Mouse (Mus musculus) liver, embryonic 11.5 days (tissue): Measurements from ENCODE around the gene Adam12. TPM values are rescaled to one million over a fixed set of nuclear protein-coding genes. Genes with fewer than 3 reads are reported as not detected.

Experiments used
- ATAC-seq: fragments of 200-750 bp; cut with Nextera tagmentation; replicated peaks from 2 replicates; pipeline ENCODE4 v1.8.0; 2017; ENCODE audit warnings: moderate number of reproducible peaks, mild to moderate bottlenecking, moderate TSS enrichment, moderate library complexity; ENCODE audit not compliant: low FRiP score
- DNase-seq: peaks from one replicate; pipeline ENCODE4 v3.0.0-alpha.2; 2017; ENCODE audit warnings: low spot score
- H3K27ac ChIP-seq: fragments of 300-500 bp; sonication (generic); 2 replicates; pipeline ENCODE4 v1.5.1; 2014; ENCODE audit warnings: mild to moderate bottlenecking, low read depth, low read length, control low read depth
- H3K27me3 ChIP-seq: fragments of 300-500 bp; sonication (generic); replicated peaks from 2 replicates; pipeline ENCODE4 v1.6.1; 2014; ENCODE audit warnings: low read length, mixed read lengths; ENCODE audit not compliant: control insufficient read depth, insufficient read depth
- H3K36me3 ChIP-seq: fragments of 300-500 bp; sonication (generic); 2 replicates; pipeline ENCODE4 v1.6.1; 2014; ENCODE audit warnings: mild to moderate bottlenecking, low read length, moderate library complexity, mixed read lengths; ENCODE audit not compliant: control insufficient read depth, insufficient read depth
- H3K4me1 ChIP-seq: fragments of 300-500 bp; sonication (generic); replicated peaks from 2 replicates; pipeline ENCODE4 v1.6.1; 2014; ENCODE audit warnings: low read length, mixed read lengths; ENCODE audit not compliant: control insufficient read depth, insufficient read depth
- H3K4me2 ChIP-seq: fragments of 300-500 bp; sonication (generic); 2 replicates; pipeline ENCODE4 v1.6.1; 2014; ENCODE audit warnings: mild to moderate bottlenecking, control low read depth, moderate library complexity
- H3K4me3 ChIP-seq: fragments of 300-500 bp; sonication (generic); 2 replicates; pipeline ENCODE4 v1.5.1; 2014; ENCODE audit warnings: low read depth, low read length, control low read depth
- H3K9ac ChIP-seq: fragments of 300-500 bp; sonication (generic); 2 replicates; pipeline ENCODE4 v1.6.1; 2014; ENCODE audit warnings: low read depth, low read length, control low read depth
- H3K9me3 ChIP-seq: fragments of 300-500 bp; sonication (generic); 2 replicates; pipeline ENCODE4 v1.6.1; 2016; ENCODE audit warnings: low read length, inconsistent platforms, mixed read lengths; ENCODE audit not compliant: control insufficient read depth
- WGBS: fragments of 180-500 bp; shearing (Covaris S2); extraction: QIAGEN DNeasy Blood & Tissue Kit; methylation state at CpG from one replicate; pipeline ENCODE4 v1.1.7; 2014; 5-methylcytosine and 5-hydroxymethylcytosine counted together
- polyA plus RNA-seq: library from polyadenylated mRNA; unstranded; fragments of >200 nt; fragmentation: Nextera tagmentation; extraction: Ambion mirVana; gene quantifications from 2 replicates; pipeline ENCODE4 v1.2.1, GENCODE M21; 2014

Adam12 gene
- polyA plus RNA-seq, 1 experiment from 2014 or later, result 11.8 TPM

- H3K4me1 ChIP-seq, result no peaks in the 10 kb centered on the region
- no peak overlapping the region for H3K4me3 ChIP-seq
- no peak for ATAC-seq
- no peak overlapping the region for H3K9ac ChIP-seq
- H3K36me3 ChIP-seq, result no peaks in the 10 kb centered on the region
- no peak overlapping the region for H3K27ac ChIP-seq
- H3K27me3 ChIP-seq, result no peaks in the 10 kb centered on the region
- no peak for DNase-seq
- WGBS, result 79% methylated on average over 4 of the region's 4 CpGs
- no peak overlapping the region for H3K4me2 ChIP-seq
- H3K9me3 ChIP-seq, result no peaks in the 10 kb centered on the region
These were observed 56.7 kb downstream of the Adam12 start for GRCm38 (mm10) chr7:134175201-134175600.

- 83% methylated on average over 14 of the region's 14 CpGs for WGBS
- no peaks in the 10 kb centered on the region for H3K4me1 ChIP-seq
- DNase-seq, result no peak
- no peak overlapping the region for H3K27ac ChIP-seq
- no peaks in the 10 kb centered on the region for H3K27me3 ChIP-seq
- no peaks in the 10 kb centered on the region for H3K36me3 ChIP-seq
- no peak for ATAC-seq
- no peak overlapping the region for H3K4me2 ChIP-seq
- H3K4me3 ChIP-seq, result no peak overlapping the region
- no peak overlapping the region for H3K9ac ChIP-seq
- no peaks in the 10 kb centered on the region for H3K9me3 ChIP-seq
These were observed 58.4 kb downstream of the Adam12 start for GRCm38 (mm10) chr7:134173442-134174090.

- Histone ChIP-seq H3K36me3 (no peaks in the 10 kb centered on the region), H3K9me3 (no peaks in the 10 kb centered on the region), H3K4me2 (no peak overlapping the region), H3K4me3 (no peak overlapping the region), H3K27ac (no peak overlapping the region), H3K27me3 (no peaks in the 10 kb centered on the region), H3K4me1 (no peaks in the 10 kb centered on the region), H3K9ac (no peak overlapping the region)
- ATAC-seq (no peak), DNase-seq (no peak)
- 77% methylated on average over 9 of the region's 9 CpGs for WGBS
These were observed 61.6 kb downstream of the Adam12 start for GRCm38 (mm10) chr7:134170180-134170910.

- Histone ChIP-seq H3K9me3 (no peaks in the 10 kb centered on the region), H3K4me1 (no peaks in the 10 kb centered on the region), H3K4me2 (no peak overlapping the region), H3K4me3 (no peak overlapping the region), H3K27me3 (no peaks in the 10 kb centered on the region), H3K27ac (no peak overlapping the region), H3K36me3 (no peaks in the 10 kb centered on the region), H3K9ac (no peak overlapping the region)
- DNase-seq (no peak), ATAC-seq (no peak)
- 62% methylated on average over 2 of the region's 2 CpGs for WGBS
These were observed 62.2 kb downstream of the Adam12 start for GRCm38 (mm10) chr7:134169780-134170179.

- no peak overlapping the region for H3K27ac ChIP-seq
- 29% methylated on average over 3 of the region's 3 CpGs for WGBS
- no peak for DNase-seq
- ATAC-seq, result no peak
- no peak overlapping the region for H3K9ac ChIP-seq
- H3K36me3 ChIP-seq, result no peaks in the 10 kb centered on the region
- H3K4me1 ChIP-seq, result no peaks in the 10 kb centered on the region
- no peak overlapping the region for H3K4me2 ChIP-seq
- no peak overlapping the region for H3K4me3 ChIP-seq
- no peaks in the 10 kb centered on the region for H3K27me3 ChIP-seq
- no peaks in the 10 kb centered on the region for H3K9me3 ChIP-seq
These were observed 64.4 kb downstream of the Adam12 start for GRCm38 (mm10) chr7:134167586-134167985.

GRCm38 (mm10) chr7:134163751-134164150, 68.2 kb downstream of the Adam12 start:
- Histone ChIP-seq H3K27ac (no peak overlapping the region), H3K9ac (no peak overlapping the region), H3K4me1 (no peaks in the 10 kb centered on the region), H3K27me3 (no peaks in the 10 kb centered on the region), H3K36me3 (no peaks in the 10 kb centered on the region), H3K4me3 (no peak overlapping the region), H3K9me3 (no peaks in the 10 kb centered on the region), H3K4me2 (no peak overlapping the region)
- ATAC-seq (no peak), DNase-seq (no peak)
- 85% methylated on average over 2 of the region's 2 CpGs for WGBS

- H3K27ac ChIP-seq, result no peak overlapping the region
- H3K4me3 ChIP-seq, result no peak overlapping the region
- no peak for DNase-seq
- no peak overlapping the region for H3K4me2 ChIP-seq
- no peaks in the 10 kb centered on the region for H3K27me3 ChIP-seq
- ATAC-seq, result no peak
- no peaks in the 10 kb centered on the region for H3K4me1 ChIP-seq
- H3K9me3 ChIP-seq, result no peaks in the 10 kb centered on the region
- 54% methylated on average over 6 of the region's 6 CpGs for WGBS
- H3K36me3 ChIP-seq, result no peaks in the 10 kb centered on the region
- no peak overlapping the region for H3K9ac ChIP-seq
These were observed 69.1 kb downstream of the Adam12 start for GRCm38 (mm10) chr7:134162886-134163285.

- DNase-seq (no peak), ATAC-seq (peak; percentile 31; the same call in 1 of the 2 replicates)
- no peak overlapping the region for H3K4me2 ChIP-seq
- no peaks in the 10 kb centered on the region for H3K9me3 ChIP-seq
- no peaks in the 10 kb centered on the region for H3K36me3 ChIP-seq
- H3K4me1 ChIP-seq, result no peaks in the 10 kb centered on the region
- no peak overlapping the region for H3K27ac ChIP-seq
- WGBS, result 35% methylated on average over 7 of the region's 7 CpGs
- no peaks in the 10 kb centered on the region for H3K27me3 ChIP-seq
- H3K4me3 ChIP-seq, result no peak overlapping the region
- no peak overlapping the region for H3K9ac ChIP-seq
These were observed 72.3 kb downstream of the Adam12 start for GRCm38 (mm10) chr7:134159608-134160007.

- H3K27me3 ChIP-seq, result no peaks in the 10 kb centered on the region
- no peaks in the 10 kb centered on the region for H3K36me3 ChIP-seq
- H3K4me3 ChIP-seq, result no peak overlapping the region
- WGBS, result 81% methylated on average over 4 of the region's 4 CpGs
- H3K27ac ChIP-seq, result no peak overlapping the region
- H3K4me1 ChIP-seq, result no peaks in the 10 kb centered on the region
- no peak overlapping the region for H3K9ac ChIP-seq
- no peaks in the 10 kb centered on the region for H3K9me3 ChIP-seq
- ATAC-seq (no peak), DNase-seq (no peak)
- no peak overlapping the region for H3K4me2 ChIP-seq
These were observed 80.6 kb downstream of the Adam12 start for GRCm38 (mm10) chr7:134151330-134151729.
